Mouse (Mus musculus) neutrophil, adult 59 days (primary cell): ENCODE results near the gene Pramef8. TPM values are rescaled to one million over a fixed set of nuclear protein-coding genes. Genes with fewer than 3 reads are reported as not detected.

Experiments used
- total RNA-seq, 2 experiments: library from RNA; stranded (reverse); gene quantifications; 1 replicate in 1 of 2; 2 replicates in 1 of 2; pipeline ENCODE4 v1.2.4; 2023

The Pramef8 gene
- total RNA-seq = 10 to 100 TPM; 33.4 to 41.3 TPM

DNA sequence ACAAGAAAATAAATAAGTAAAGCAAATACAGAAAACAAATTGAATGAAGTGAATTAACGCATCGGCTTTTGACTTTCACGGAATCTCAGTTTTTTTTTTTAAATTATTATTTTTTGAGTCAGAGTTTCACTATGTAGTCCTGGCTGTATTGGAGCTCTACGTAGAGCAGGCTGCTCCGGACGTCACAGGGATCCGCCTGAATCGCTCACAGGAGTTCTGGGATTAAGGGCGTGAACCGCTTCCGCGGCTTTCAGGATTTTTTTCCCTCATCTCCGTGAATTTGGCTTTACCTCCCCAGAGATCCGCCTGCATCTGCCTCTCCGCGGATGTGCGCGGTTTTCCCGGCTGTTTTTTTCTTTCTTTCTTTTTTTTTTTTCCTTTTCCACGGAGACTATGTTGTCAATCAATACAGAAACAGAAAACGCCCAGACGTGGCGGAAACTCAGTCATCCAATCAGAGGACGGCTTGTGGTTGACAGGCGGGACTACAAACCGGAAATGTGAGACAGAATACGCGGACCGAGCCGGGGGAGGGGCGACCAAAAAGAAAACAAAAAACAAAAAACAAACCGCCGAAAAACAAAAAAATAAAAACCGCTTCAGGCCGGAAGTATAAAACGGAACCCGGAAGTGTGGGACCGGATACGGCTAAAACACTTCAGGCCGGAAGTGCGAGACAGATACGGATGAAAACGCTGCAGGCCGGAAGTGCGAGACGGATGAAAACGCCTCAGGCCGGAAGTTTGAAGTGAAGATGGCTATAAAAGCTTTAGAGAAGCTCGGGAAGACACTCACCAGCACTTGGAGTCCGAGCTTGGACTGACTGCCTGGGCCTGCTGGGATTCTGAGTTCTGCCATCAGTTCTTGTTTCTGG is at the start of gene Pramef8:
TSS of gene Pramef8 (plus strand) at position 208 of the 874 bp plus-strand sequence.

DNA sequence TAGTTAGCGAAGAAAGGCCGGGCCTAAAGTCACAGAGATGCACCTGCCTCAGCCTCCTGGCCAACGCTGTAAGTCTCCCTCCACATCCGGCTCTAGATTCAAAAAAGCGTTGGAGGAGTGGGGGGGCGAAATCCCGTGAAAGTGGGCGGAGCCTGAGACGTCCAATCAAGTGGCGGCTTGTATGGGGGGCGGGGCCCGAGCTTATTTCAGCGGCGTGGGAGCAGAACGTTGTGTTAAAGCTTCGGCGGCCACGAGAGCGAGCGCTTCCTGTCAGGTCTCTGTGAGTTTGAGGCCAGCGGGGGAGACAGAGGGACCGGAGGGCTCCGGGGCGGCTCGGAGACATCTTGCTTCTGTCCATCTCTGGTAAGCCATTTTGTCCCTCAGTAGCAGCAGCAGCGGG is 18.0 kb upstream of the Pramef8 start, which contains the start of gene Pramel1:
TSS of gene Pramel1 (plus strand) at position 248 of the 400 bp plus-strand sequence.

DNA sequence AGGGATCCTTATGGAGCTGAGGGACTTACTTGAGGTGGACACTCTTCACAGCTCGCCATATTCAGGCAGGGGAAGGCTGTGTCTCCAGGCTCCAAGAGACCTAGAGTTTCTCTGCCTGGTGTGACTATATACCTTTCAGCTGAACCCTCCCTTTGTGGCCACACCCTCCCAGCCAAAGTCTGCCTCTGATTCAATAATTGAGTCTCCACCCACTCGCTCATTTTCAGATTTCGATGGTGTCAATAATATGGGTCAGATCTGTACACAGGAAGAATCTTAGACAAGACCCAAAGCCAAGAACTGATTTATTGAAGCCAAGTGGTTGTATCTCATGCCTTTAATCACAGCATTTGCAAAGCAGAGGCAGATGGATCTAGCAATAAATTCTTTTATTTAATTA is 38.0 kb downstream of the Pramef8 start, which contains the start of gene Oog4:
TSS of gene Oog4 (minus strand) at position 101 of the 400 bp plus-strand sequence.

Other genes with a start within 250 kb of the Pramef8 start
- 10 to 100 TPM; 47.1 to 49.9 TPM for gene Prdm2, start 199.4 kb upstream of the Pramef8 start, total RNA-seq
- 1 to 10 TPM in 1 of 2 experiments, under 1 TPM in 1; 0.95 to 1.6 TPM for gene Pdpn, start 112.9 kb upstream of the Pramef8 start, total RNA-seq
- gene Lrrc38, start 62.7 kb upstream of the Pramef8 start, total RNA-seq = not detected
- not detected for gene Pramel1, start 18.0 kb upstream of the Pramef8 start, total RNA-seq
- gene Oog4, start 37.9 kb downstream of the Pramef8 start, total RNA-seq = not detected
- not detected for gene Gm13043, start 98.9 kb downstream of the Pramef8 start, total RNA-seq
- gene Gm13040, start 123.5 kb downstream of the Pramef8 start, total RNA-seq = not detected
- gene BC080695, start 139.3 kb downstream of the Pramef8 start, total RNA-seq = not detected
- not detected for gene Gm13057, start 139.3 kb downstream of the Pramef8 start, total RNA-seq
- gene Gm13083, start 202.6 kb downstream of the Pramef8 start, total RNA-seq = not detected
- gene Gm13088, start 244.8 kb downstream of the Pramef8 start, total RNA-seq = not detected